Mouse (Mus musculus): ENCODE data around the gene Golph3. TPM values are rescaled to one million over a fixed set of nuclear protein-coding genes. Genes with fewer than 3 reads are reported as not detected.

Golph3 gene
- polyA plus RNA-seq (2021; fragmentation: Nextera tagmentation): 14.3 and 72.6 TPM in 2 replicates
- long read RNA-seq, experiment 1, transcript Golph3-201 (4 exons, 2,652 nt): major isoform, 33 of 79 reads
- long read RNA-seq, experiment 1, partial matches to known transcripts: 45 of 79 reads
- long read RNA-seq, experiment 1, other reads (novel, unspliced or antisense): 1 of 79 reads
- long read RNA-seq, experiment 2, transcript Golph3-201 (4 exons, 2,652 nt): major isoform, 5 of 24 reads
- long read RNA-seq, experiment 2, partial matches to known transcripts: 19 of 24 reads
- long read RNA-seq, experiment 2, other reads (novel, unspliced or antisense): 0 of 24 reads

GRCm38 (mm10) chr15:12321091-12321787 is at the start of gene Golph3:
Golph3 (plus strand) TSS chr15:12321450.

GRCm38 (mm10) chr15:12321788-12322621 is 755 bp downstream of the Golph3 start, which contains the start of gene 1810049J17Rik:
1810049J17Rik (minus strand) TSS chr15:12321899.

Other genes with a start within 250 kb of the Golph3 start
- 212 and 213 TPM in 2 replicates for gene Zfr, start 203.6 kb upstream of the Golph3 start, polyA plus RNA-seq (2021; fragmentation: Nextera tagmentation)
- 10.9 and 11.2 TPM in 2 replicates for gene Mtmr12, start 116.4 kb upstream of the Golph3 start, polyA plus RNA-seq (2021; fragmentation: Nextera tagmentation)
- gene 1810049J17Rik, start 449 bp downstream of the Golph3 start, polyA plus RNA-seq (2021; fragmentation: Nextera tagmentation): 4.1 TPM in 1 of 2 replicates, not detected in the other

Measured in left cerebral cortex, adult 6 months (tissue).